Mouse (Mus musculus) thymus, postnatal 10 days (tissue): ENCODE results near the gene 2310039H08Rik.

ENCODE experiments used
- DNase-seq, 2 experiments: peaks; one replicate each; pipeline ENCODE4 v3.0.0; 2021; ENCODE audit warnings: low spot score in 2 of 2

2310039H08Rik gene

DNA sequence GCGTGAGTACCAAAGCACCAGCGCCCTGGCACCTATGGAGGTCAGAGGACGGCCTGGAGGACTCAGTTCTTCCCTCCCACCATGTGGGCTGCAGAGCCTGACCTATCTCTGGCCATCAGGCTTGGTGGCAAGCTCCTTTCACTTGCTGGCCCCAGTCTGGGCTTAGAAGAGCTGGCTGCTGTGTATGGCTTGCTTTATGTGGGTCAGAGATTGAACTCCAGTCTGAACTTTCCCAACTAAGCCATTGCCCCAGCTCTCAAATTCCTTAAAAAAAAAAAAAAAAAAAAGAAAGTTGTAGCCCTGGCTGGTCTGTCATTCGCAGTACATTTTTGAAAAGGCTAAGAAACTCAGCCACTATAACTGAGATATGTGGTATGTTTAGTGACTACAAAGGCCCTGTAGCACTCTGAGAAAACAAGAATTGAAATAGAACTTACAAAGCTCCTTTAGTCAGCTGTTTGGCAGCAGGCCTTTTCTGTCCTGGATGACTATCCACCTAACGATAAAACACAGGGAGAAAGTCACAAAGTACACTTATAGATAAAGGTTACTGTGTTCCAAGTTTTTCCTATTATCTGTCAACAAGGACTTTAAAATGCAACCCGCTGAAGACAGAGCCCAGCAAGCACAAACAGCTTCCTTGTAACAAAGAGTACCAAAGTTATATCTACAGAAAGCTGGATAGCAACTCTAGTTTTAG, 36.8 kb downstream of the 2310039H08Rik start:
- no peak for DNase-seq

GRCm38 (mm10) chr17:46810672-46811071, 38.2 kb downstream of the 2310039H08Rik start:
- no peak for DNase-seq

DNA sequence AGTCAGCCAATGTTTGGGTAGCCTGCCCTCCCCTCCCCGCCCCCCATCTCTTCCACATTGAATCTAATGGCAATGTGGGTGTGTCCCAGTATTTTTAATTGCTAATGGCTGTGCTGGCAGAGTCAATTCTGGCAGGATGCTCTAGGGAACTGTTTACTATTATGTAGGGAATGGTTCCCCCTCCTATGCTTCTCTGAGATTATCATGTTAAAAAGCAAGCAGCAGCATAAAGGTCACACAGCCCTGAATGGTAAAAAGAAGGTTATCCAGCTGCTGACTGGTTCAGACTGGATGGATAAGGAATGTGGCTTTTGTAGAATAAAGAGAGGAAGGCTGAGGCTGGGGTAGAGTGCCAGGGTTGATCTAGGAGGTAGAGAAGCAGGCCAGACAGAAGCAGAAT, 40.0 kb downstream of the 2310039H08Rik start:
- DNase-seq, result no peak

DNA sequence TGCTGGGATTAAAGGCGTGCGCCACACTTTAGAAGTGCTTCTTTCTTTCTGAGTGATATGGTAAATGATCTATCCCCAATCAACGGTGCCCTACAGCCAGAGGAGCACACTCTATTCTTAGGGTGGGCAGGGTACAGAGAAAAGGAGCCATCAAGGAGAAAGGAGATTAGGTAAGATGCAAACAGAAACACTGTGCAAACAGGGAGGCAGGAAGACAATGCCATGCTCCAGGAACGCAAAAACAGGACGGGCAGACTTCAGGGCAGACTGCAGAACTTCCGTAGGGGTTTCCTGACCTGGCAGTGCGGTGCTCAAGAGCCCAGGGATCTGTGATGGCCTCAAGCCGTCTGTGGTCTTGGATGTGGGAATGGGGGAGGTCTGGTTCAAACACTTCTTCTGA, 41.2 kb downstream of the 2310039H08Rik start:
- no peak for DNase-seq

DNA sequence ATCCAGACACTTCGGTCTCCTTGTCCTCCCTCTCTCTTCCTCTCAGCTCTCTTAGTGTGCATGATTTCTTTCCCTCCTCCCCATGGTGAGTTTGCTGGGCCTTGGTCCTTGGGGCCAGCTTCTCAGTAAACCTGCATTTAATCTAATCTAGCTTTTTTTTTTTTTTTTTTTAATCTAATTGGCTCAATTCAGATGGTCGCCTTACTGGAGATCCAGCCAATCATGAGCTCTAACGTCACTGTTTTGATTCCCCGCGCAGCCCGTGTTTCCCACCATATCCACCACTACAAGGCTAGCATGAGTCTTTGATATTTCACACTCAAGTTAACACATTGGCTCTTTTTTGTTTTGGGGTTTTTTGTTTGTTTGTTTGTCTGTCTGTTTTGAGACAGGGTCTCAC, 42.1 kb downstream of the 2310039H08Rik start:
- no peak for DNase-seq

DNA sequence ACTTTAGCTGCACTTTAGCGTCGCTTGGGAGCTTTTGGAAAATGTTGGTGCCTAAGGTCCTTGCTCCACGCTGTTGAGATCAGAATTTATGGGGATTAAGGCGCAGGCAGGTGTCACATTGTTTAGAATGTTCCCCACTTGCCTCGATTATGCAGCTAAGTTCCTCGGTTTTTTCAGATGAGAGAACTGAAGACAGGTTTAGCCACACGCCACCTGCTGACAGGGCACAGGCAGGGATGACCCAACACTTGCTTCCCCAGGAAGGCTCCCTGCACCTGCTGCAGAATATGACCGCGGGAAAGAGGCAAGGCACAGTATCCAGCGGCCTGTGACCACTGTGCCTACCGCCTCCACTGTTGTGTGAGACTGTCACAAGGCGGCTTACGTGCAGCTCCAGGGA, 43.9 kb downstream of the 2310039H08Rik start:
- no peak for DNase-seq

- DNase-seq, result no peak
Observed at GRCm38 (mm10) chr17:46817734-46818158, 45.3 kb downstream of the 2310039H08Rik start.

DNA sequence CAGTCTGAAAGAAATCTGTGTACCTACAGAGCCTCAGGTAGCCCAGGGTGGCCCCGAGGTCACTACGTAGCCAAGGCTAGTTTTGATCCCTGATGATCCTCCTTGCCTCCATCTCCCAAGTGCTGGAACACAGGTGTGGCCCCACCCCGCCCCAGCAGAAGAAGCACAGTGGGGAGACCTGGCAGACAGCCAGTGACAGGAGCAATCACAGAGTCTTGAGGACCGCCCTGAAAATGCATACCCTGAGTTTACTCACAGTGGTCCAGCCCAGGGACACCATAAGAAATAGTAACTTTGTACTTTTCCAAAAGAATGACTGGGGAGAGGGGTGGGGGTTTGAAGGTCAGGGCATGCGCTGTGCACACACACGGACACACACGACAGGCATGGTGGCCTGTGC, 48.2 kb downstream of the 2310039H08Rik start:
- no peak for DNase-seq
